Mouse (Mus musculus) layer of hippocampus, adult 2 months (tissue): ENCODE data around the gene Tmie. TPM values are rescaled to one million over a fixed set of nuclear protein-coding genes. Genes with fewer than 3 reads are reported as not detected.

Experiments
- DNase-seq, 2 experiments: peaks; one replicate each; pipeline ENCODE4 v3.0.0; 2022; ENCODE audit warnings: low spot score in 2 of 2
- H3K27ac ChIP-seq: fragments of 200-600 bp; 2 replicates; pipeline ENCODE4 v1.8.1; 2022
- H3K4me3 ChIP-seq: fragments of 200-600 bp; 2 replicates; pipeline ENCODE4 v1.8.1; 2022; ENCODE audit warnings: mild to moderate bottlenecking
- CTCF ChIP-seq: fragments of 200-600 bp; conservative IDR thresholded peaks from 2 replicates; pipeline ENCODE4 v1.8.1; 2022; ENCODE audit warnings: antibody characterized with exemption, mild to moderate bottlenecking, moderate library complexity
- total RNA-seq, 2 experiments: library from RNA; stranded (reverse); gene quantifications; 2 replicates each; pipeline ENCODE4 v1.2.3; 2021

Tmie gene
- total RNA-seq, 2 experiments from 2014 or later: 1.9 to 2.0 TPM

DNA sequence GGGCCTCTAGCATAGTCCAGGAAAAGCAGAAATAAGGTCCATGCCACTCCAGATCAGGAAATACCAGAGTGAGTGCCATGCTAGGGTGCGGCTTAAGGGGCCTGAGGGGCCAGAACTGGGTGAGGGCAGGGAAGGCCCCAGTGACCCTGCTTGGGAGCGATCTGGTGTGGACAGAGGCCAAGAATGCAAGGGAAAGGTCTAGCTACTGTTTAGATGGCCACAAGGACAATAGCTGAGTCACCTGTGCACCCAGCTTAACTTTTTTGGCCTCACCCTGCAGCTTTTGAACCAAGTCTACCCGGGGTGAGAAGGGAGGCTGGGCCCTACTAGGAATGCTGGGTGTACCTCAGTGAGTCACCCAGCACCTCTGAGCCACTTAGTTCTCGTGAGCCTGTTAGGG lies 859 bp upstream of the Tmie start:
- DNase-seq: no peak
- H3K4me3 ChIP-seq: peak overlapping the region; percentile 56
- TF ChIP-seq CTCF: no peak
- peak overlapping the region; percentile 91 for H3K27ac ChIP-seq

DNA sequence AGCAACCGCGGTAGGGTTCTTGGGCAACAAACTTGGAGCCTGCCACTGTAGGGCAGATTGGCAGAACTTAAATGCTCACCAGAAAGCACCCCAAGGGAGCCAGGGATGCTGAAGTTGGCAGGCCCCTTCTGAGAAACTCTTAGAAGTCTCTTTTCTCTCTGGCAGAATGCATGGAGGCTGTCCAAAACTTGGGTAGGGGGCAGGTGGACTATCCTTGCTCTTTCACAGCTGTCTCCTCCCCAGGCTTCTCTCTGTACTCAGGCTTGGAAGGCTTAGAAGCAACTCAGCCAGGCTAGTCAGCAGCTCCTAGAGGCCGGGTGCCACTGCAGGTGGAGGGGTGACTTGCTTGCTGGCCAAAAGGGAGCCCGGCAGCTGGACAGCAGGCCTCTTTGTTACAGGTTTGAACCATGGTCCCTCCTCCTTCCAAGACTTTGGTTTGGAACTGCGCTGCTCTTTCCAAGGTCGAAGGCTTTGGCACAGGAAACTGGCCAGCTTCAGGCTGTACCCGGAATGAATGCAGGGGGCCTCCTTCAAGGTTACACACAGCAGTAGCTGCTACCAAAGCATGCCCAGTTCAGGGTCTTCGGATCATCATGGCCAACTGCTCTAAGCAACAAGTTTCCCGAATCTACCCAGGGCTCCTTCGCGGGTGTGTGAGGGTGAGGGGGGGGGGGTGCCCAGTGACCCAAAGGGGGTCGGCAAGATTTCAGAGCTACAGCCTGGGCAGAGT lies 557 bp downstream of the Tmie start, which contains the start of gene Als2cl:
Als2cl (plus strand) TSS at position 680 of the 730 bp plus-strand sequence.
- Histone ChIP-seq H3K4me3 (peak within 1 kb of the TSS; percentile 56), H3K27ac (peak within 1 kb of the TSS; percentile 91)
- no peak for TF ChIP-seq CTCF
- DNase-seq: peak; percentile 21 to 69

- no peak overlapping the region for H3K4me3 ChIP-seq
- no peak for TF ChIP-seq CTCF
- H3K27ac ChIP-seq: peak overlapping the region; percentile 57; the same call in 1 of the 2 replicates
- DNase-seq: no peak
These were observed 2.0 kb downstream of the Tmie start for GRCm38 (mm10) chr9:110877888-110878287.

- no peak for DNase-seq
- Histone ChIP-seq H3K27ac (peak overlapping the region; percentile 57; the same call in 1 of the 2 replicates), H3K4me3 (no peak overlapping the region)
- no peak for TF ChIP-seq CTCF
These were observed 2.6 kb downstream of the Tmie start for GRCm38 (mm10) chr9:110877353-110877752.

DNA sequence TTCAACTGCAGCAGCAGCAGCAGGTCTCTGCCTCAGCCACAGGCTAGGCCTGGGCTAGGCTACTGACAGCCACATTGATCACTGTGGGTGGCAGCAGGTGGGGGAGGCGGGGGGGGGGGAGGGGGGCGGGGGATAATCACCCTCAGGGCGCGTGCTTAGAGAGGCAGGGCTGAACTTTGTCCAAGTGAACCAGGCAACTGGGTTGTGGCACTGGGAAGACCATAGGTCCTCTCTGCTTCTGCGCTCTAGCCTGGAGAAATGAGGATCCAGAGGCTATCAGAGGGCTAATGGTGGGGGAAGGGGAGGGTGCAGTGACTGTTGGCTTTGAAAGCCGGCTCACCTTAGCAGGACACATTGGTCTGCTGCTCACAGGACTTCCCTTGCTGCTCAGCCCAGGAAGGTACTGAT lies 4.6 kb downstream of the Tmie start:
- no peak overlapping the region for H3K27ac ChIP-seq
- DNase-seq: no peak

DNA sequence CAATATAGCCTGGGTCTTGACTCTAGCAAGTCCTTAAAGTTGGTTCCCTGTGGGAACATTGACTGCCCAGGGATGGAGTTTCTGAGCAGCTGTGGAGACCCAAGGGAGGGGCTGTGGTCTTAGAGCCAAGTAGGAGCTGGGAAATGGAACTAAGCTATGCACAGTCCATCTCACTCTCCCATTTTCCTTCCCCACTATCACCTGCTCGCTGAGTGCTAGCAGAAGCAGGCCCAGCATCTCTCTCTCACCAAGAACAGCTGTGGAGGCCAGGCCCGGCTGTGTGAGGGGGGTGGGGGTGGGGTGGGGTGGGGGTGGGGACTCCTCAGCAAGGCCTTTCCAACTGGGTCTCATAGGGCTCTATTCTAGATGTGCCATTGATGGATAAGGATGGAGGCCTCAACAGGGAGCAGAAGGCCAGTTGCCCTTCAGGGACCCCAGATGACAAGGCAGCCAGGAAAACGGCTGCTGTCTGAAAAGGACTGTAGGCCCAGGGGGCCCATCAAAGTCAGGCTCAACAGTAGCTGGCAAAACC lies 5.2 kb downstream of the Tmie start:
- TF ChIP-seq CTCF: no peak
- Histone ChIP-seq H3K4me3 (no peak overlapping the region), H3K27ac (no peak overlapping the region)
- no peak for DNase-seq

More for the DNA sequence above, 4.6 kb downstream of the Tmie start:
- no peak for TF ChIP-seq CTCF
- no peak overlapping the region for H3K4me3 ChIP-seq

DNA sequence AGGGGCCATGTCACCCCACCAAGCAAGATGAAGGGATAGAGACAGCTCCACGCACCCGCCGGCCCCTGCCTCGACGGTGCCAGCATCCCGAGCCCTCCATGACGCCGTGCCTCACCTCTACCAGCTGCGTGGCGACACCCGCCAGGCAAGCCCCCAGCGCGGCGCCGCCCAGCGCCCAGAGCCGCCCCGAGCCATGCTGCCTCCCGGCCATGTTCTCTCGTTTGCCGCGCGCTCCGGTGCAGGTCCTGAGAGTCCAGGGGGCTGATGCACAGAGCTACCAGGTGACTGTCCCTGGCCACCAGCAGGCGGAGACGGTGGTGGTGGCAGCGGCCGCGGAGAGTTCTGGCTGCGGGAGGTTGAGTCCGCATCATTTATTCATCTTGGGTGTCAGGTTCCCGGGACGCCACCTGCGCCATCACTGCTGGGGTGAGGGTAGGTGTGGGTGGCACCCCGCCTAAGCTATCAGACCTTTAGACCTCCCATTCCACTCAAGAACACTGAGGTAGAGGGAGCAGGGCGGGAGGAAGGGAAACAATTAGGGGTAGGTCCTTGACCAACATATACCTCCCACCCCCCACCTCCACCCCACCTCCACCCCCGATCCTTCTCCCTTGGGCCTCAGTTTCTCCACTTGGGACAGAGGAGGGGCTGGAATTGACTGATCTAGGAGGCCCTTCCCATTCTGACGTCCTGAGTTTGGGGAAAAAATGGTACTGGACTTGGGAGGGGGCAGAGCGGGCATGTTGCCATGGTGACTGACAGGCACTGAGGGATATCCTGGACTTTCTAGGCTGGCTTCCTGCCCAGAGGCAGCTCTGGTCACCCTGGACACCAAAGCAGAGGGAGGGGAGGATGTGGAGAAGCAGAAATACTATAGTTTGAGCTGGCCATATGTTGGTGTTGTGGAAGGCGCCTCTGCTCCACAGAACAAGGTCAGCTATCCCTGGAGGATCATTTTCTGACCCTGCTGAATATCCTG lies 5.9 kb downstream of the Tmie start:
- peak overlapping the region; percentile 42 for H3K4me3 ChIP-seq
- H3K27ac ChIP-seq: peak overlapping the region; percentile 32; the same call in 1 of the 2 replicates
- no peak for DNase-seq
- TF ChIP-seq CTCF: peak; percentile 40

DNA sequence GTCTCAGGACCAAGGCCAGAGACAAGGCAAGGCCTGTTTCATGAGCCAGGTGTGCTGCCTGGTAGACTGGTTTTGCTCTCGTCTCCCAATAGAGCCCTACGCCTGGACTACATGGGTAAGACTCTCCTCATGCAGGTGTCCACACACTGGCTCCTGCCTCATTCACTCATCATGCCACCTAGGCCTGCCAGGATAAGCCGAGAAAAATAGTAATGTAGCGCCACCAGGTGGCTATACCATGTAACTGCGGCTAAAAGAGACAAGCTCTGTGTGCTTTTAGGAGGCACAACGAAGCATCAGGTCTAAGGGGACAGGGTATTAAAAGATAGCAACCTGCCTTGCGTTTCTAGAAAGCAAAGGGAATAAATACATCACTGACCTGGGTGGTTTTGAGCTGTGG lies 8.9 kb downstream of the Tmie start:
- peak; percentile 97 for TF ChIP-seq CTCF
- H3K4me3 ChIP-seq: no peak overlapping the region
- no peak overlapping the region for H3K27ac ChIP-seq
- peak; percentile 76 for DNase-seq

GRCm38 (mm10) chr9:110858967-110859596 lies 20.8 kb downstream of the Tmie start:
- no peak overlapping the region for H3K27ac ChIP-seq
- no peak for TF ChIP-seq CTCF
- no peak for DNase-seq
- H3K4me3 ChIP-seq: no peak overlapping the region

DNA sequence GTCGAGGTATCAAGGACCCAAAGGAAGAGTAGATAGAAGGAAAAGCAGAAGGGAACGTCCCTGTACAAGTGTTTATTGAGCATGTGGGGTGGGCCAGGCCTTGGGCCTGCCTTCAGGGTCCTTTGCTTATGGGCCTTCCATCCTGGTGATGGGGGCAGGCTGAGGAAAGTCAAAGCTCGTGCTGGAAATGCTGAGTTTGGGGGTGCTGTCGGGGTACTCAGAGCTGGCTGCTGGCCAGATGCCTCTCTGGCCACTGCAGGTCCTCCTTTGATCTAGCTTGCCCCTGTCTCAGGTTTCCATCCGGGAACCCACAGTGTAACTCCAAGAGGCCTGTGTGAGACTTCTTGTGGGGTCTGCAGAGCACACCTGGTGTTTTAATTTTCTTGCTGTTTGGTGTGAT lies 21.4 kb downstream of the Tmie start:
- no peak overlapping the region for H3K4me3 ChIP-seq
- no peak overlapping the region for H3K27ac ChIP-seq
- TF ChIP-seq CTCF: no peak
- no peak for DNase-seq

DNA sequence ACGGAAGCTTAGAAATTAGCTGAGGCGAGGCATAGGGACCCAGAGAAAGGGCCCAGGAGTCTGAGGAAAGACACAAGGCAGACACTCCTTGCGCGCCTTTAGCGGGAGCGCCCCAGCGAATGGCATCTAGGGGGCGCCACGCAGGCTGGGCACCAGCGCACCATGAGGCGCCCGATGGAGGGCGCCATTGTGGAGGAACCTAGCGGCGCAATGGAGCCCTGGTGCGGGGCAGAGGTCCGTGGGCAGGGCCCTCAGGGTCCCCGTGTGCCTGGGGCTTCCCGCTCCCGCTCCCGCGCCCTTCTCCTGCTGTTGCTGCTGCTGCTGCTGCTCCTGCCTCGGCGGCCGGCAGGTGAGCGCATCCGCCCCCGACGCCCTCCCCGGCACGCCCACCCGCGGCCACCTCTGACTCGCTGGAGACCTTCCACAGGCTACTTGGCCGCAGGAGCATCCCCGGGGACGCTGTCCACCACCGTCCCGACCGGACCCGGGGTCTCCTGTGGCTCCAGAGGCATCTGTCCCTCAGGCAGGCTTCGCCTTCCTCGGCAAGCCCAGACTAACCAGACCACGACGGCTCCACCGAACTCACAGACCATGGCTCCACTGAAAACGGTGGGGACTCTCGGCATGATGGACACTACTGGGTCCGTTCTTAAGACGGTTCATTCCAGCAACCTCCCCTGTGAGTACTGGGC lies 22.0 kb downstream of the Tmie start, which contains the start of gene Prss50:
Prss50 (plus strand) TSS at position 187 of the 692 bp plus-strand sequence.
- TF ChIP-seq CTCF: peak; percentile 79

GRCm38 (mm10) chr9:110856920-110857319 lies 23.0 kb downstream of the Tmie start:
- TF ChIP-seq CTCF: peak; percentile 43
- Histone ChIP-seq H3K4me3 (no peak overlapping the region), H3K27ac (no peak overlapping the region)
- DNase-seq: no peak

More for the DNA sequence above, 22.0 kb downstream of the Tmie start, which contains the start of gene Prss50:
- no peak for DNase-seq
- Histone ChIP-seq H3K27ac (no peak within 1 kb of the TSS), H3K4me3 (peak within 1 kb of the TSS; percentile 23)
